Mouse (Mus musculus) bone marrow macrophage, adult 2 months (primary cell): Measurements from ENCODE around the gene Rgmb.

Experiments used
- CTCF ChIP-seq: IDR thresholded peaks from 2 replicates; pipeline ENCODE4 v1.5.1; 2012; ENCODE audit warnings: low read depth, mild to moderate bottlenecking, low read length, moderate library complexity
- POLR2A ChIP-seq: IDR thresholded peaks from 2 replicates; pipeline ENCODE4 v1.6.1; 2012; ENCODE audit warnings: mild to moderate bottlenecking, low read depth, low read length, borderline replicate concordance

- no peak for TF ChIP-seq CTCF
- no peak for TF ChIP-seq POLR2A
These were observed 1.6 kb upstream of the Rgmb start for GRCm38 (mm10) chr17:15832398-15832797.
